Mouse (Mus musculus): Measurements from ENCODE around the gene Spz1.
"Not testable (repeated sequence)": the region's sequence is repeated elsewhere in the genome, so short reads cannot be mapped to it uniquely, and the experiment has no call there.

Gene Spz1

DNA sequence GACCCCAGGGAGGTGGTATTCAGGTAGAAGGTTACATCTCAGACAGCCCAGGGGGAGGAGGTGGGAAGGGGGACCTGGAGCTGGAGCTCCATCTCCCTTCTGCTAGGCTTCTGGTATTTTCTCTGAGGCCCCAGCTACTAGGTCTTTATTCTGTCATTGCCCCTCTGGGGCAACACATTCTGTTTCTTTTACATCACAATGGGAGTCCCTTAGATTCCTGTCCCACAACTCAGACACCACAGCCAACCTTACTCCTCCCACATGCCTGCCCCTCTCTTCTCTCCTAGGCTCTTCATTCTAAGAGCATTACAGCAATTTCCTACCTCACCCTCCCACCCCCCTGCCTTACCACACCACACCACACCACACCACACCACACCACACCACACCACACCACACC, at the start of gene Spz1:
Spz1 (minus strand) TSS at position 101 of the 400 bp plus-strand sequence.
- DNase-seq (ENCODE audit: low read depth, low spot score), result no peak

DNA sequence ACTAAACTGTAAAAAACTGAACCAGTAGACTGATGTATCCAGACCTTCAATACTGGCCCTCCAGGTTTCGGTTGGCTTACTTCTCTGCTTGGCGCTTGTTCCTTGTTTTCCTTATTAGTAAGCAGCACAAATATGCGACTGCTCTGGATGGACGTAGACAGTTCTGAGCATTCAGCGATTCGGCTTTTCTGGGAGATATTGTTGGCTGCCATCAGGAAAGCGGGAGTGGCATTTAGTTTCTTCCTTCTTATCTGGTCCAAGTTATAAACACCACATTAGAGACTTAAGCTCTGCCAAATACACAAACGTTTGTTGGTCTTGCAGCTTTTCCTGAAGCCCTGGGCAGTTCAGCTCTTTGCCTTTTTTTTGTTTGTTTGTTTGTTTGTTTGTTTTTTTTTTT, 40.5 kb upstream of the Spz1 start:
- DNase-seq (ENCODE audit: low read depth, low spot score), result no peak

- no peak for DNase-seq (ENCODE audit: low read depth, low spot score)
These were observed 39.2 kb upstream of the Spz1 start for GRCm38 (mm10) chr13:92615201-92615600.

DNA sequence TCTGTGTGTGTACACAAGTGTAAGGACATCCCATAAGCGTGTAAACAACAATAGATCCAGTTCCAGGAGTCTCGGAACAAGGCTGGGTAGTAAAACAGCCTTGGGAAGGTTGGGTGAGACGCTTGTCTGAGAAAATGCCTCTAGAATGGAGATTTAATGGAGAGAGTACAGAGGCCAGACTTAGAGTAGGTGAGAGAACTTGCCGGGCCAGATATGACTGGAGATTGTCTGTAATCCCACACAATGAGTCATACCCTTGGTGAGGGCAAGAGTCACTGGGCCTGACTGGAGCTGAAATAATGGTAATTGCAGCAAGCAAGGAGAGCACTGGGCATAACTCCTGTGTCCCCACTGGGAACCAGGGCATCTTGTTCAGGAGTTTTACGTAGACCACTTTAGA, 37.1 kb upstream of the Spz1 start:
- DNase-seq (ENCODE audit: low read depth, low spot score), result no peak

GRCm38 (mm10) chr13:92611917-92612316, 35.9 kb upstream of the Spz1 start:
- no peak for DNase-seq (ENCODE audit: low read depth, low spot score)

GRCm38 (mm10) chr13:92611254-92611784, 35.3 kb upstream of the Spz1 start:
- no peak for DNase-seq (ENCODE audit: low read depth, low spot score)

GRCm38 (mm10) chr13:92610311-92611221, 34.6 kb upstream of the Spz1 start, which contains the start of gene Serinc5:
Serinc5 (plus strand) TSS chr13:92611091.
- peak; percentile 80 for DNase-seq (ENCODE audit: low read depth, low spot score)

GRCm38 (mm10) chr13:92609486-92610310, 33.7 kb upstream of the Spz1 start:
- no peak for DNase-seq (ENCODE audit: low read depth, low spot score)

- DNase-seq (ENCODE audit: low read depth, low spot score), result not testable (repeated sequence)
These were observed 29.3 kb upstream of the Spz1 start for GRCm38 (mm10) chr13:92605306-92605705.

DNA sequence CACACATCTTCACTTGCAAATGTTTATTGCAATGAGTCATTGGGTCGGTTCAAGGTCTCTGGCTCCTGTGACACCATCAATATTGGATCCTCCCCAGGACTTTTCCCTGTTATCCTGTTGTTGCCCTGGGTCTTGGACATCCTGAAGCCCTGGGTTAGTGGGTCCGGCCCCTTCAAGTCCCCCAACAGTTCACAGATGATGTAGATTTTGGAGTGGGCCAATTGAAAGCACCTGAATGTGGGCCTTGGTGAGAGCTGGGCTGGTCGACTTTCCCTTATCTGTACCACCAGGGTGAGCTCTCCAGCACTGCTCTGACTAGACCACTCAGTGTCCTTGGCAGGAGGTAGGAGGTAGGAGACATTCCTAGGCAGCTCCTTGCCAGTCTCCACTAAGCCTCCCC, 19.5 kb upstream of the Spz1 start:
- no peak for DNase-seq (ENCODE audit: low read depth, low spot score)

GRCm38 (mm10) chr13:92594907-92595306, 18.9 kb upstream of the Spz1 start:
- DNase-seq (ENCODE audit: low read depth, low spot score), result no peak

- DNase-seq (ENCODE audit: low read depth, low spot score), result no peak
These were observed 18.5 kb upstream of the Spz1 start for GRCm38 (mm10) chr13:92594481-92594880.

GRCm38 (mm10) chr13:92593731-92594396, 17.9 kb upstream of the Spz1 start:
- no peak for DNase-seq (ENCODE audit: low read depth, low spot score)

DNA sequence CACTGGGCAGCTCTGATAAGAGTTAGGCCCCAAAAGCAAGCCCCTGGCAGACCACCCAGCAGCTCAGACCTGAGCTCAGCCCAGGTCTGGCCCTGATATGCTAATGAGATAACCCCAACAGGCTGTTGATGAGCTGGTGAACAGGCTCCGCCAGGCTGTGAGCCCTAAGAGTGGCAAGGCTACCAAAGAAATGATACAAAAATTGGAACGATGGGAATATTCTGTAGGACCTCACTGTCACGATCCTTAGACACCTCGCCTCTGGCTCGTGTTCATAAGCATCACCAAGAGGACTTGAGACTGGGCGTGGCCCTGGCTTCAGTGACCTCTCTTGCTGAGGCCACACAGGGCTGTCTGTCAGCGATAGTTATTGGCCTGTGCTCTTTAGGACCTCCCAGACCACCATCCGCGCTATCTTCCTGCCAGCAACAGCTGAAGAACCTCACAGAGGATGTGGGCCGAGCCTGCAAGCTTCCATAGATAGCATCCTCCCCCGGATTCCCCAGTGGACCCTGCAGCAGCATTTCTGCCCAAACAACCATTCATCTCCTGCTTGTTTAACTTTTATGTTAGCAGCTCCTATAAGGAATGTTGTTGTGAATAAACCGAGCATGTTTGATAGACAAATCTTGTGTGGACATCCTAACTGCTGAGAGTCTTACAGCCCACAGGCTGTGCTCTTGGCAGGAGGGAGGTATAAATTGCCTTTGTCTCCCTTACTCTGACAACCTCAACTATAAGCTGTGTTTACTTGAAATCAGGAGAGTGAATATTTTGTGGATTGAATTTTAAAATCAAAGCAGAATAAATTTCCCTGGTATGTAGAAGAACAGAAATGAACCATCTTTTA, 17.0 kb upstream of the Spz1 start:
- DNase-seq (ENCODE audit: low read depth, low spot score), result no peak

DNA sequence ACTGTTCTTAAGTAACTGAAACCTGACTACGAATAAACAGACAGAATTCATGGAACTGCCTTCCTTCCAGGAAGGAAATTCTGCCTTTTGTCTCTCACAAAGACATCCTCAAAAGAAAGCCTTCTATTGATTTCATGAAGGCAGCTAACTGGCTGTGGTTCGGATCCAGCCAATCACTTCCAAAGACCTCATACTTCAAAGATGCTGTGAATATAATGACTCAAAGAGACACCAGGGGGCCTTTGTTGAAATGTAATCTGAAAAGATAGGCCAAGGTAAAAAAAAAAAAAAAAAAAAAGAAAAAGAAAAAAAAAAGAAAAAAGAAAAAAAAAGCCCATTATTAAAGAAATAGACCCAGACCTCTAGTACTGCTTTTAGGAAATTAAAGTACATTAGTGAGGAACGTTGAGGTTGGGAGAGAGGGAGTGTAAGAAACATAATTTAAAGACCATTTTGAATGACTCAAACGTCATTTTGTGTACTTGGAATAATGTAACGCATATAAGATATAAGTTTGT, 16.4 kb upstream of the Spz1 start:
- no peak for DNase-seq (ENCODE audit: low read depth, low spot score)

GRCm38 (mm10) chr13:92591225-92591624, 15.3 kb upstream of the Spz1 start:
- DNase-seq (ENCODE audit: low read depth, low spot score), result no peak

DNA sequence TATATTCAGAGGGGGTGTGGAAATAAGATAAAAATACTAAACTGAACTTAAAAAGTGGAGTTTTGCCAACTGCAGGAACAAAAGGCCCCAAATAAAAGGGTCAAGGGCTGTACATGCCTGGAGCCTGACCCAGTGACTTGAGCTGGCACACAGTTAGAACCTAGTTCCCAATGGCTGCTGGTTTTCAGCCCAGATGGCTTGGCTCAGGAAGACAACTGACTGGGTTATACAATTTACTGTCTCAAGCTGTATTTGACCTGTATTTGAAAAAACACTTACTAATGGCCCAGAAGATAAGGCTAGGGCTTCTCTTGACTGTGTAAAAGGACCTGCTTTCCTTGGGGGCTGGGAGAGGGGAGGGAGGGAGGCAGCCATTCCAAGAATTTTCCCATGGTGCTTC, 13.3 kb upstream of the Spz1 start:
- DNase-seq (ENCODE audit: low read depth, low spot score), result no peak

- no peak for DNase-seq (ENCODE audit: low read depth, low spot score)
These were observed 12.7 kb upstream of the Spz1 start for GRCm38 (mm10) chr13:92588704-92589103.

- no peak for DNase-seq (ENCODE audit: low read depth, low spot score)
These were observed 8.2 kb upstream of the Spz1 start for GRCm38 (mm10) chr13:92584094-92584717.
